Comparison of ENCODE assay signal across 14 mouse cellular contexts in the genomic region with DNA sequence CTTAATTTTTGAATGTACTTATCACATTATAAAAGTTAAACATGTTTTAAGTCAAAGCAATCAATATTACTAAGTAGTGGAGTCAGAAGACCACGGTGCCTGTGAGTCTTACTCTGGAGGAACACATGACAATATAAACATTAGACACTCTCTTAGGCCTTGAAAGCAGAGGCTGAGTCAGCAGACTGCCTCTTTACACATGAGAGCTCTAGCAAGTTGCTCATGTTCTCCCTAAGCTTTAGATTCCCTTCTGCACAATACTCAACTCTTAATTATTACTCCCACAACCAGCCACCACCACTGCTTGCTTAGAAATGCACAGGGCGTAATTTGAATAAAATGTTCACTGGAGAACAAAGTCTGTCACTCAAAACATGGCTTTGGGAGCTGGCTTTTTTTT.
"Had no signal": no experiment of that assay in that cellular context is flagged by ENCODE, and none has a peak within 500 bp of the region (broad histone marks: within the 10 kb centered on the region; RNA-seq: fewer than 3 reads in every experiment).

No protein-coding gene starts in this region.

- ATAC-seq: midbrain, embryonic 16.5 days had no signal

- H3K4me1 ChIP-seq: limb, embryonic 13.5 days; midbrain, embryonic 12.5 days; neural tube, embryonic 13.5 days had no signal

- H3K27ac ChIP-seq: limb, embryonic 13.5 days; liver, embryonic 14.5 days; midbrain, embryonic 12.5 days; neural tube, embryonic 13.5 days had no signal

- H3K4me3 ChIP-seq: limb, embryonic 13.5 days; midbrain, embryonic 12.5 days; neural tube, embryonic 13.5 days had no signal

- H3K9ac ChIP-seq: limb, embryonic 13.5 days; liver, embryonic 14.5 days; midbrain, embryonic 12.5 days; neural tube, embryonic 13.5 days had no signal

- H3K9me3 ChIP-seq: limb, embryonic 13.5 days; midbrain, embryonic 12.5 days; neural tube, embryonic 13.5 days had no signal

- DNase-seq: kidney, adult 11 months; kidney, postnatal 10 days; layer of hippocampus, adult 9-11 months; layer of hippocampus, postnatal 36 days; left cerebral cortex, postnatal 4 days; lung, adult 18-20 months; retina, postnatal 1 day; right cerebral cortex, postnatal 25 days; thymus, postnatal 4 days had no signal

- H3K27me3 ChIP-seq: limb, embryonic 13.5 days; midbrain, embryonic 12.5 days; neural tube, embryonic 13.5 days had no signal

- H3K4me2 ChIP-seq: limb, embryonic 13.5 days; midbrain, embryonic 12.5 days; neural tube, embryonic 13.5 days had no signal
